Mouse (Mus musculus) midbrain, embryonic 12.5 days (tissue): ENCODE measurements around the gene 2010111I01Rik. TPM values are rescaled to one million over a fixed set of nuclear protein-coding genes. Genes with fewer than 3 reads are reported as not detected.
A peak's percentile ranks its signal among the peaks of the same experiment; 100 is the strongest.
"Not testable (repeated sequence)": the region's sequence is repeated elsewhere in the genome, so short reads cannot be mapped to it uniquely, and the experiment has no call there.

Experiments
- ATAC-seq: fragments of 200-750 bp; cut with Nextera tagmentation; 2 replicates; pipeline ENCODE4 v1.8.0; 2017; ENCODE audit warnings: low read depth, moderate TSS enrichment, moderate library complexity; ENCODE audit not compliant: low FRiP score
- H3K27ac ChIP-seq: fragments of 300-500 bp; sonication (generic); replicated peaks from 2 replicates; pipeline ENCODE4 v1.5.1; 2016; ENCODE audit warnings: mild to moderate bottlenecking
- H3K27me3 ChIP-seq: fragments of 300-500 bp; sonication (generic); 2 replicates; pipeline ENCODE4 v1.6.1; 2016; ENCODE audit warnings: mild to moderate bottlenecking
- H3K36me3 ChIP-seq: fragments of 300-500 bp; sonication (generic); 2 replicates; pipeline ENCODE4 v1.6.1; 2016
- H3K4me1 ChIP-seq: fragments of 300-500 bp; sonication (generic); 2 replicates; pipeline ENCODE4 v1.6.1; 2016
- H3K4me2 ChIP-seq: fragments of 300-500 bp; sonication (generic); replicated peaks from 2 replicates; pipeline ENCODE4 v1.6.1; 2016; ENCODE audit warnings: mild to moderate bottlenecking, moderate library complexity
- H3K4me3 ChIP-seq: fragments of 300-500 bp; sonication (generic); 2 replicates; pipeline ENCODE4 v1.5.1; 2016; ENCODE audit warnings: mild to moderate bottlenecking
- H3K9ac ChIP-seq: fragments of 300-500 bp; sonication (generic); replicated peaks from 2 replicates; pipeline ENCODE4 v1.6.1; 2016; ENCODE audit warnings: mild to moderate bottlenecking, moderate library complexity
- H3K9me3 ChIP-seq: fragments of 300-500 bp; sonication (generic); 2 replicates; pipeline ENCODE4 v1.6.1; 2016; ENCODE audit warnings: mild to moderate bottlenecking
- WGBS: fragments of 180-500 bp; shearing (Covaris S2); methylation state at CpG from one replicate; pipeline ENCODE4 v1.1.7; 2016; 5-methylcytosine and 5-hydroxymethylcytosine counted together
- microRNA counts: library from miRNA; unstranded; fragments of <30 nt; microRNA quantifications from one replicate; lab custom pipeline; 2017
- microRNA-seq: library from miRNA; unstranded; fragments of <30 nt; microRNA quantifications from one replicate; pipeline ENCODE4, GENCODE M21; 2017
- polyA plus RNA-seq: library from polyadenylated mRNA; unstranded; fragments of >200 nt; fragmentation: Nextera tagmentation; extraction: Ambion mirVana; gene quantifications from 2 replicates; pipeline ENCODE4 v1.2.1, GENCODE M21; 2016

Gene 2010111I01Rik
- polyA plus RNA-seq, 1 experiment from 2014 or later: 35.7 TPM

DNA sequence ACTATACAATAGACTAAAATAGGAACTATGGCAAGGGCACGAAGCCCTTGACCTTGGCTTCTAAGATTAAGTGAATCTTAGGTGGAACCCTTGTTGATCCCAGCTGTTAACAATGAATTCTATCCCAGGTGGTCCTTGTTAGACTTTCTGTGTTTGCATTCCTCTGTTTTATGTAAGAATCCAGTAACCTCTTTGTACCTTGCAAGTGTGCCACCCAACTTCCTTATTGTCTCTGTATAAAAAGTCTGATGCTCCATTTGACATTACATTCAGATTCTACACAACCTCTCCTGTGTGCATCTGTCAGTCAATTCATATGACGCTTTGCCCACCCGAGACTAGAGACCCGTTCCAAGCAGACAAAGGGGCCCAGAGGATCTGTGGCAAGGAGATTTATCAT, 388.6 kb downstream of the 2010111I01Rik start:
- not testable (repeated sequence) for H3K4me2 ChIP-seq, H3K36me3 ChIP-seq, ATAC-seq, H3K4me3 ChIP-seq, H3K9ac ChIP-seq, H3K9me3 ChIP-seq, H3K4me1 ChIP-seq, H3K27me3 ChIP-seq, H3K27ac ChIP-seq
- 77% methylated on average over 4 of the region's 4 CpGs for WGBS

DNA sequence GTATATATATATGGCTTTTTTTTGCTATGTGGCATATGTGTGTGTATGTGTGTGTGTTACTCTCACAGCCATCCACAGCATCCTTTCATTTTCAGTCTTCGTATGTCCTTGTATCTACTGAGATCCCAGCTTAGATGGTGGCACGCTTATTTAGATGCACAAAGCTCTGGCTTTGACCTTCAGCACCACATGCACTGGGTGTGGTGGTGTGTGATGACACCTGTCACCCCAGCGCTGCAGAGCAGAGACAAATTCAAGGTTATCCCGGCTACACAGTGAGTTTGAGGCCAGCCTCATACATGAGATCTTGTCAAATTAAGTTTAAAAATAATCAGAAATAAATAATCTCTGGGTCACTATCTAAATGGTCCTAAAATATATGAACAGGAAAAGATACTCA, 391.4 kb downstream of the 2010111I01Rik start:
- Histone ChIP-seq H3K4me3 (no peak overlapping the region), H3K9me3 (no peaks in the 10 kb centered on the region), H3K27ac (no peak overlapping the region), H3K27me3 (no peaks in the 10 kb centered on the region), H3K9ac (no peak overlapping the region), H3K36me3 (no peaks in the 10 kb centered on the region), H3K4me2 (no peak overlapping the region), H3K4me1 (no peaks in the 10 kb centered on the region)
- WGBS: 94% methylated on average over 4 of the region's 4 CpGs
- no peak for ATAC-seq

DNA sequence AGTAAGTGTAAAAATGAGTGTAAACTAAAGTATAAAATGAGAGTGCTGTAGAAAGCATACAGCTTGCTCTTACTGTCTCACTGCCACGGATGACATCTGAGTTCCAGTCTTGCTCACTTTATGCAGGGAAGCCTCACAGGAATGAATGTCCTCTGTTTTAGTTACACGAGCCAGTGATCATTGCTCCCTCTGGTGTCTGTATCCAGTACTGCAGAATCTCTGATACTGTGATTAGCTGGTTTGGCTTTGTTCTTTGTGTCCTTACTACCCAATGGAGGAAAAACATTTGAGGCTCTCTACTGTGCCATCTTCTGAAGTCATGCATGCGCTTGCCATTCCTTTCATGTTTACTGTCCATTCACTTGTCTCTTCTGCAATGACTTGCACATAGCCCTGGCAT, 391.9 kb downstream of the 2010111I01Rik start:
- H3K36me3 ChIP-seq: no peaks in the 10 kb centered on the region
- no peaks in the 10 kb centered on the region for H3K4me1 ChIP-seq
- 0 out of 2 replicates have a peak, but pooled peaks have one; percentile 52 for ATAC-seq
- H3K4me2 ChIP-seq: no peak overlapping the region
- no peaks in the 10 kb centered on the region for H3K27me3 ChIP-seq
- no peak overlapping the region for H3K9ac ChIP-seq
- no peak overlapping the region for H3K27ac ChIP-seq
- no peak overlapping the region for H3K4me3 ChIP-seq
- H3K9me3 ChIP-seq: no peaks in the 10 kb centered on the region
- WGBS: 36% methylated on average over 3 of the region's 3 CpGs

DNA sequence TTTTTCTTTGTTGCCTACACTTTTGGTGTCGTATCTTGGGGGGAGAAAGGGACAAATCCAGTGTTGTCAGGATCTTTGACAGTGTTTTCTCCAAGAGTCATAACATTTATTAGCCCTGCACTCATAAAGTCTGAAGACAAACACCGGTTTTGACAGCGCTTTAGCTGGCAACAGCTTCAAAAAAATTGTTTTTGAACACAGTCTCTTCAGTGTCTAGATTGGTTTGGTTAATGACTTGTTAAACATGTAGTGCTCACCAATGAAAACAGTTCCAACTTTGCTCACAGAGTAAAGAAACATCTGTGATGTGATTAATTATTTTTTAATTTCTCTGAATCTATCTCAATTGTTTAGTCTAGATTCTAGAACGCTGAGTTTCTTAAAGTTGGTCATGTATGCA, 394.7 kb downstream of the 2010111I01Rik start:
- Histone ChIP-seq H3K4me3 (no peak overlapping the region), H3K4me2 (no peak overlapping the region), H3K9me3 (no peaks in the 10 kb centered on the region), H3K9ac (no peak overlapping the region), H3K4me1 (no peaks in the 10 kb centered on the region), H3K36me3 (no peaks in the 10 kb centered on the region), H3K27ac (no peak overlapping the region), H3K27me3 (no peaks in the 10 kb centered on the region)
- ATAC-seq: no peak
- WGBS: 97% methylated on average over 4 of the region's 4 CpGs

DNA sequence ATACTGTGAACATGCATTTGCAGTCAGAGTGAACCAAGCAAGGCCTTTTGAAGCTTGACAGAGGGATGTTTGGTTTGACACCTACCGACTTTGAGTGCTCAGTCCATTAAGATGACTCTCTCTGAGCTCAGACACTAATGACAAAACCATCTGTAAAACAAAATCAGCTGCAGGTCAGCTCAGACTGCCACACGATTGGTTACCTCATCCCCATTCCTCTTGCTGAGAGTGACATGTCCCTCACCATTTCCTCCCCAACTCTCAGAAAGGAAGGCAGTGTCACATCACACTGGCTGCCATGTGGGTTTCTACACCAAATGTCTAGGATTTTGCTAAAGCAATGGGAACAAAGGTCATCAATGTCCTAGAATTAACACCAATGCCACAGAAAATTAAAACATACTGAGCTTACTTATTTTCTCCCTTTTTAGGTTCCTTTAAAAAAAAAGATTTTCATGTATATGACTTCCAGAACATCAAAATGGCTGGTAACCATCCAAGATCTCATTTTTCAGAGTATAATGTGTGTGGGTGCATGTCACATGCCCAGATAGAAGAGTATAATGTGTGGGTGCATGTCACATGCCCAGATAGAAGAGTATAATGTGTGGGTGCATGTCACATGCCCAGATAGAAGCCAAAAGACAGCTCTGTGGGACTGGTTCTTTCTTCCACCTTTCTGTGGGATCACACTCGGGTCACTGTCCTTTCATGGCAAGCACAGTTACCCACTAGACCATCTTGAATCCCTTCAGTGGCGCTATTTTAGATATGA, 395.6 kb downstream of the 2010111I01Rik start:
- Histone ChIP-seq H3K4me3 (no peak overlapping the region), H3K4me2 (no peak overlapping the region), H3K9ac (no peak overlapping the region), H3K9me3 (no peaks in the 10 kb centered on the region), H3K27me3 (no peaks in the 10 kb centered on the region), H3K36me3 (no peaks in the 10 kb centered on the region), H3K27ac (no peak overlapping the region), H3K4me1 (no peaks in the 10 kb centered on the region)
- ATAC-seq: no peak
- 88% methylated on average over 4 of the region's 4 CpGs for WGBS

DNA sequence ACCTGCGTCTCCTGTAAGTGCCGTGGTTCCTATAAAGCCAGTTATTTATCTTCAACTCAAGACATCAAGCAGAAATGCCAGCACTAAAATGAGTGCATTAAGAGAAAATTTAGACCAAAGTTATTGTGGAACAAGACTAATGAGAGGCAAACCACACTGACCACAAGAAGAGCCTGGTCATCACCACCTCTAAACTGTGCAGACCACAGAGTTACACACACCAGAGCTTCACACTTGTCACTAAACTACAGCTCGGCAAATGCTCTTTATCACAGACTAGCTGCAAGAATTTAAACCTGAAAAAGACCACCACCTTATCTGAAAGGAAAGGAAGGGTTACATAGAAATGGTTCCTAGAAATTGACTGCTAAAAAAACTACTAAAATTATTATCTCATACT, 397.1 kb downstream of the 2010111I01Rik start:
- no peak overlapping the region for H3K27ac ChIP-seq
- no peak overlapping the region for H3K9ac ChIP-seq
- ATAC-seq: no peak
- H3K4me1 ChIP-seq: no peaks in the 10 kb centered on the region
- no peaks in the 10 kb centered on the region for H3K36me3 ChIP-seq
- H3K4me3 ChIP-seq: no peak overlapping the region
- H3K9me3 ChIP-seq: no peaks in the 10 kb centered on the region
- WGBS: 87% methylated on average over 3 of the region's 3 CpGs
- H3K4me2 ChIP-seq: no peak overlapping the region
- no peaks in the 10 kb centered on the region for H3K27me3 ChIP-seq

DNA sequence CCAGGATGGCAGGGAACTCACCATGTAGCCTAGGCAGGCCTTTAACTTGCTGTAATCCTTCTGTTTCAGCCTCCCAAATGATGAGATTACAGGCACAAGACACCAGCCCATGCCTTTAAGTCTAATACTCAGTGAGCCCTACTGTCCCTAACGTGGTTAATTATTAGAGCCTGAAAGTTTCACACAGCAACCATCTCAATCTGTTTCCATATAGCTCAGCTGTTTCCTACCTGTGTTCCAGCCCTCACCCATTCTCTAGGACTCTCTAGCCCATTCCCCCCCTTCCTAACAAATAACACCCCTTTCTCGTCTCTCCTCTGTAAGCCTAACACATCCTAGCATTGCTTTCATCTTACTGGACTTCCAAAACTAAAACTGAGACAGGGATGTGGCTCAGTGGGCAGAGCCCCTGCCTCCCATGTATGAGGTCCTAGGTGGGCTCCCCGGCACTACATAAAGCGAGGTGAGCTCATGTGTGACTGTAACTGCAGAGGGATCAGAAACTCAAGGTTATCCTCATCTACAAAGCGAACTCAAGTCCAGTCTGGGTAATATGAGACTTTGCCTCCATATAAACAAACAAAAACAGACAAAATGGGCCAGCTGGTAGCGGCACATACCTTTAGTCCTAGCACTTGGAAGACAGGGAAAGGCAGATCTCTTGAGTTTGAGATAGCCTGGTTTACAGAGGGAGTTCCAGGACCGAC, 408.9 kb downstream of the 2010111I01Rik start:
- no peak for ATAC-seq

More for the DNA sequence above, 408.9 kb downstream of the 2010111I01Rik start:
- Histone ChIP-seq H3K36me3 (no peaks in the 10 kb centered on the region), H3K27me3 (no peaks in the 10 kb centered on the region), H3K4me2 (no peak overlapping the region), H3K4me3 (no peak overlapping the region), H3K4me1 (no peaks in the 10 kb centered on the region), H3K9ac (no peak overlapping the region), H3K27ac (no peak overlapping the region), H3K9me3 (no peaks in the 10 kb centered on the region)
- 91% methylated on average over 7 of the region's 7 CpGs for WGBS

MicroRNAs encoded within 50 kb of the gene (microRNA counts, 519-probe panel; counts per million panel counts)
- 3,757 counts per million, percentile 20 among the panel's probes with 10 or more counts for microRNA mmu-miR-23b (lab: Ali Mortazavi, UCI)
- microRNA mmu-miR-24 (lab: Ali Mortazavi, UCI): 4,045 counts per million, percentile 23 among the panel's probes with 10 or more counts
- not detected for microRNA mmu-miR-27b (lab: Ali Mortazavi, UCI)

Small RNA genes within 50 kb of the gene (microRNA-seq; reads per million reads assigned to microRNA genes)
- 8,640 reads per million, percentile 94 among the genes with 10 or more reads in this experiment for gene Mir23b
- gene Mir24-1: not detected
- gene Mir27b: 884 reads per million, percentile 76 among the genes with 10 or more reads in this experiment
- not detected for gene Mir3074-1

Other genes with a start within 250 kb of the 2010111I01Rik start
- 31.9 and 32.8 TPM in 2 replicates for gene Platr25, start 204.2 kb upstream of the 2010111I01Rik start, polyA plus RNA-seq
- gene Gm5141, start 179.1 kb upstream of the 2010111I01Rik start, polyA plus RNA-seq: 11.8 and 13.9 TPM in 2 replicates
- gene Fbp2, start 106.5 kb upstream of the 2010111I01Rik start, polyA plus RNA-seq: not detected in 2 replicates
- gene Fbp1, start 76.6 kb upstream of the 2010111I01Rik start, polyA plus RNA-seq: not detected in 2 replicates